Mouse (Mus musculus): Measurements from ENCODE around the gene Rffl. TPM values are rescaled to one million over a fixed set of nuclear protein-coding genes. Genes with fewer than 3 reads are reported as not detected.
A peak's percentile ranks its signal among the peaks of the same experiment; 100 is the strongest.

The Rffl gene
- 10 to 100 TPM; 10.6 to 12.0 TPM for total RNA-seq (2021)
- long read RNA-seq, experiment 1, partial matches to known transcripts, result 0 of 10 reads
- long read RNA-seq, experiment 1, other reads (novel, unspliced or antisense), result 9 of 10 reads
- long read RNA-seq, experiment 2, partial matches to known transcripts, result 5 of 25 reads
- long read RNA-seq, experiment 2, other reads (novel, unspliced or antisense), result 15 of 25 reads

- peak; percentile 85 to 90 for DNase-seq (ENCODE audit: low spot score in 2 of 2)
These were observed at the start of gene Rffl for GRCm38 (mm10) chr11:82871031-82871446. Gene Rffl (minus strand): TSS chr11:82871210.

- DNase-seq (ENCODE audit: low spot score in 2 of 2), result no peak
These were observed 49.8 kb upstream of the Rffl start for GRCm38 (mm10) chr11:82920768-82921167.

GRCm38 (mm10) chr11:82914711-82915352 is 43.8 kb upstream of the Rffl start:
- DNase-seq (ENCODE audit: low spot score in 2 of 2), result peak; percentile 47 to 53

GRCm38 (mm10) chr11:82910679-82911389 is 39.8 kb upstream of the Rffl start:
- DNase-seq (ENCODE audit: low spot score in 2 of 2), result no peak

- DNase-seq (ENCODE audit: low spot score in 2 of 2), result no peak
These were observed 39.2 kb upstream of the Rffl start, which contains the start of gene Unc45b for GRCm38 (mm10) chr11:82910250-82910649. Gene Unc45b (plus strand): TSS chr11:82910550.

- no peak for DNase-seq (ENCODE audit: low spot score in 2 of 2)
These were observed 37.6 kb upstream of the Rffl start for GRCm38 (mm10) chr11:82908608-82908989.

GRCm38 (mm10) chr11:82907651-82908607 is 36.9 kb upstream of the Rffl start, which contains the start of gene Nle1:
Gene Nle1 (minus strand): TSS chr11:82908411.
- DNase-seq (ENCODE audit: low spot score in 2 of 2), result peak; percentile 89 to 90

GRCm38 (mm10) chr11:82905816-82906215 is 34.8 kb upstream of the Rffl start:
- DNase-seq (ENCODE audit: low spot score in 2 of 2), result no peak

GRCm38 (mm10) chr11:82904952-82905351 is 33.9 kb upstream of the Rffl start:
- no peak for DNase-seq (ENCODE audit: low spot score in 2 of 2)

- no peak for DNase-seq (ENCODE audit: low spot score in 2 of 2)
These were observed 30.7 kb upstream of the Rffl start for GRCm38 (mm10) chr11:82901606-82902310.

GRCm38 (mm10) chr11:82899720-82900119 is 28.7 kb upstream of the Rffl start:
- no peak for DNase-seq (ENCODE audit: low spot score in 2 of 2)

- no peak for DNase-seq (ENCODE audit: low spot score in 2 of 2)
These were observed 26.5 kb upstream of the Rffl start for GRCm38 (mm10) chr11:82897478-82897877.

- DNase-seq (ENCODE audit: low spot score in 2 of 2), result no peak
These were observed 20.9 kb upstream of the Rffl start, which contains the start of gene Fndc8 for GRCm38 (mm10) chr11:82891936-82892335. Gene Fndc8 (plus strand): TSS chr11:82892124.

- peak; percentile 89 to 92 for DNase-seq (ENCODE audit: low spot score in 2 of 2)
These were observed 19.3 kb upstream of the Rffl start, which contains the start of gene Rad51d for GRCm38 (mm10) chr11:82890342-82890762. Gene Rad51d (minus strand): TSS chr11:82890614.

GRCm38 (mm10) chr11:82889524-82890341 is 18.7 kb upstream of the Rffl start:
- no peak for DNase-seq (ENCODE audit: low spot score in 2 of 2)

GRCm38 (mm10) chr11:82888491-82888946 is 17.5 kb upstream of the Rffl start:
- DNase-seq (ENCODE audit: low spot score in 2 of 2), result no peak

GRCm38 (mm10) chr11:82886559-82886958 is 15.5 kb upstream of the Rffl start:
- DNase-seq (ENCODE audit: low spot score in 2 of 2), result no peak

GRCm38 (mm10) chr11:82883180-82883579 is 12.2 kb upstream of the Rffl start:
- DNase-seq (ENCODE audit: low spot score in 2 of 2), result no peak

- DNase-seq (ENCODE audit: low spot score in 2 of 2), result no peak
These were observed 6.8 kb upstream of the Rffl start for GRCm38 (mm10) chr11:82877726-82878344.

Measured in adrenal gland, postnatal 4 days (tissue).